Mouse (Mus musculus) lung, embryonic 16.5 days (tissue): ENCODE results near the gene Eva1c. TPM values are rescaled to one million over a fixed set of nuclear protein-coding genes. Genes with fewer than 3 reads are reported as not detected.

Experiments
- ATAC-seq: fragments of 200-750 bp; cut with Nextera tagmentation; 2 replicates; pipeline ENCODE4 v1.8.0; 2017; ENCODE audit warnings: low read depth, mild to moderate bottlenecking, moderate library complexity
- H3K27ac ChIP-seq: fragments of 300-500 bp; sonication (generic); 2 replicates; pipeline ENCODE4 v1.5.1; 2014; ENCODE audit warnings: mild to moderate bottlenecking, control low read depth, low read length
- H3K27me3 ChIP-seq: fragments of 300-500 bp; sonication (generic); 2 replicates; pipeline ENCODE4 v1.6.1; 2014; ENCODE audit warnings: low read depth, low read length, mixed read lengths; ENCODE audit not compliant: control insufficient read depth, insufficient read depth
- H3K36me3 ChIP-seq: fragments of 300-500 bp; sonication (generic); 2 replicates; pipeline ENCODE4 v1.6.1; 2014; ENCODE audit warnings: low read length; ENCODE audit not compliant: control insufficient read depth, insufficient read depth
- H3K4me1 ChIP-seq: fragments of 300-500 bp; sonication (generic); replicated peaks from 2 replicates; pipeline ENCODE4 v1.6.1; 2014; ENCODE audit warnings: low read length, mixed read lengths; ENCODE audit not compliant: control insufficient read depth, insufficient read depth
- H3K4me2 ChIP-seq: fragments of 300-500 bp; sonication (generic); 2 replicates; pipeline ENCODE4 v1.6.1; 2014; ENCODE audit warnings: low read depth, low read length, control low read depth
- H3K4me3 ChIP-seq: fragments of 300-500 bp; sonication (generic); 2 replicates; pipeline ENCODE4 v1.5.1; 2014; ENCODE audit warnings: mild to moderate bottlenecking, low read length, control low read depth
- H3K9ac ChIP-seq: fragments of 300-500 bp; sonication (generic); 2 replicates; pipeline ENCODE4 v1.6.1; 2014; ENCODE audit warnings: low read length, control low read depth
- H3K9me3 ChIP-seq: fragments of 300-500 bp; sonication (generic); 2 replicates; pipeline ENCODE4 v1.6.1; 2016; ENCODE audit warnings: low read length; ENCODE audit not compliant: control insufficient read depth
- WGBS: fragments of 180-500 bp; shearing (Covaris S2); extraction: QIAGEN DNeasy Blood & Tissue Kit; methylation state at CpG from one replicate; pipeline ENCODE4 v1.1.7; 2014; 5-methylcytosine and 5-hydroxymethylcytosine counted together
- polyA plus RNA-seq: library from polyadenylated mRNA; unstranded; fragments of >200 nt; fragmentation: Nextera tagmentation; extraction: Ambion mirVana; gene quantifications from 2 replicates; pipeline ENCODE4 v1.2.1, GENCODE M21; 2015

Gene Eva1c
- polyA plus RNA-seq, 1 experiment from 2014 or later: 4.6 TPM

GRCm38 (mm10) chr16:90933534-90934176 is 107.1 kb downstream of the Eva1c start:
- H3K36me3 ChIP-seq: peaks cover 6% of the 10 kb centered on the region; the same call in 1 of the 2 replicates
- peak overlapping the region; percentile 85 for H3K27ac ChIP-seq
- WGBS: 25% methylated on average over 13 of the region's 13 CpGs
- H3K4me3 ChIP-seq: peak overlapping the region; percentile 84
- H3K4me2 ChIP-seq: peak overlapping the region; percentile 69
- H3K27me3 ChIP-seq: no peaks in the 10 kb centered on the region
- no peaks in the 10 kb centered on the region for H3K9me3 ChIP-seq
- peak overlapping the region; percentile 89 for H3K9ac ChIP-seq
- peaks cover 5% of the 10 kb centered on the region; the same call in 1 of the 2 replicates for H3K4me1 ChIP-seq
- no peak for ATAC-seq

GRCm38 (mm10) chr16:90934193-90934686 is 107.7 kb downstream of the Eva1c start:
- peak; percentile 56 for ATAC-seq

DNA sequence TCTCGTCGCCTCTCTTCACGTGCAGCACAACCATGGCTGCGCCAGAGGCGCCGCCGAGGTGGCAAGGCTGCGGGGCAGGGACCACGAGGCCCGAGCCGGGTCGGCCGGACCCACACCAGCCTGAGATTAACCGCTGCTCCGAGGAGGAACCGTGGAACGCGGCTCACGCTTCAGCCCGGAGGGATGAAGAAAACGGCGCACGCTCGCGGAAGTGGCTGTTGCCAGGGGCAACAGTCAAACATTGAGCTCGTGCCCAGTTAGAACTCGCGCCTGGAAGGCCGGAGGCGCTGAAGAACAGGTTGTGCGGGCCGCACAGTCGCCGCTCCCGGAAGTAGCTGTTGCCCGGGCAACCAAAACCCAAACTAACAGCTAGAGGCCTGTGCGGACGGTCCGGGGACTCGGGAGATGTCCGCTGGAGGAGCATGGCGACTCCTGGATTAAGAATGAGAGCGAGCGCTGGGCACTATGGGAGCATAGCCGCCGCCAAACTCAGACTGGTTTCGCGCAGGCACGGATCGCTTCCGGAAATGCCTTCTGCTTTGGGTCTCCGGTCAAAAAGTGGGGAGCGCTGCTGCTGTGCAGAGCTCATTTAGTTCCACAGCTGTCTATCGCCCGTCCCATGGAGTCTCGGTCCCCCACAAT is 108.3 kb downstream of the Eva1c start, which contains the start of gene Cfap298:
TSS of gene Cfap298 (minus strand) at position 428 of the 642 bp plus-strand sequence.
- Histone ChIP-seq H3K4me3 (peak within 1 kb of the TSS; percentile 84), H3K4me1 (peaks cover 5% of the 10 kb centered on the region; the same call in 1 of the 2 replicates), H3K36me3 (peaks cover 6% of the 10 kb centered on the region; the same call in 1 of the 2 replicates), H3K4me2 (peak within 1 kb of the TSS; percentile 79), H3K27me3 (no peaks in the 10 kb centered on the region), H3K9ac (peak within 1 kb of the TSS; percentile 89), H3K27ac (peak within 1 kb of the TSS; percentile 85), H3K9me3 (no peaks in the 10 kb centered on the region)
- WGBS: under 1% methylated on average over 56 of the region's 56 CpGs
- ATAC-seq: peak; percentile 98

More at GRCm38 (mm10) chr16:90934193-90934686, 107.7 kb downstream of the Eva1c start:
- Histone ChIP-seq H3K27ac (peak overlapping the region; percentile 85), H3K27me3 (no peaks in the 10 kb centered on the region), H3K4me3 (peak overlapping the region; percentile 84), H3K9ac (peak overlapping the region; percentile 89), H3K9me3 (no peaks in the 10 kb centered on the region), H3K4me2 (peak overlapping the region; percentile 69), H3K36me3 (peaks cover 6% of the 10 kb centered on the region; the same call in 1 of the 2 replicates), H3K4me1 (peaks cover 5% of the 10 kb centered on the region; the same call in 1 of the 2 replicates)
- WGBS: 0% methylated on average over 38 of the region's 38 CpGs

DNA sequence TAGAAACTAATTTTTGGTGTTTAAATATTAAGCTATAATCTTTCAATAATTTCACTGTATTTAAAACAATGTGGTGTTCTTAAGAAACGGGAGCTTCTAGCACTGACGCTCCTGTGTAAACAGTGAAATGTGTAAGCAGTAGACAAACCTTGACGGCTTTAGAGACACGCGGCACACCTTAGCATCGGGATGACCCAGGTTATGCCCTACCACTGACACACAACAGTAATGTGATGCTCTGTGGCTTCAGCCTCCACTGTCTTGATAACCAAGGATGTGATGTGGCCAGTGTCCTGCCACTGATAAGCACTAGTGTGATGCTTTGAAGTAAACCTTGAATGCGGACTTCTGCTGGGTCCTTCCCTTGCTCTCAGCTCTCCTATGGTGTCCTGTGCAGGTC is 114.7 kb downstream of the Eva1c start:
- WGBS: 79% methylated on average over 7 of the region's 7 CpGs
- Histone ChIP-seq H3K4me2 (no peak overlapping the region), H3K27me3 (no peaks in the 10 kb centered on the region), H3K4me3 (no peak overlapping the region), H3K9me3 (no peaks in the 10 kb centered on the region), H3K4me1 (no peaks in the 10 kb centered on the region), H3K9ac (no peak overlapping the region), H3K36me3 (peaks cover 11% of the 10 kb centered on the region), H3K27ac (no peak overlapping the region)
- ATAC-seq: no peak

DNA sequence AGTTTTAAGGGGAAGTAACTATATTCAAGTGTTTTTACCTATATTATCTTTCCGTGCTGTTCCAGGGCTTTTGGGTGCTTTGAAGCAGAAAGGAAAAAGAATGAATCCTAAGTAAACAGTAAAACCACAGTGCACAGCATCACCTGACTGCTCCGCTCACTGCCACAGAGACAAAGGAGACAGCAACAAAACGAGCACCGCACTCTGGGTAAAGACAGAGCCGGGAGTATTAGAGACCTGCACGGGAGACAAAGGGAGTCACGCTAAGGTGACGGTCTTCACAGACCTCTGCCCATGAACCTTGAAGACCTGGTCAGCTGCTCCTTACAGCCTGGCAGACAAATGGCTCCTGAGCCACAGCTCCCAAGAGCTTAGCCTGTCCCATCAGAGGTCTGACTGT is 120.5 kb downstream of the Eva1c start:
- no peak overlapping the region for H3K9ac ChIP-seq
- no peaks in the 10 kb centered on the region for H3K9me3 ChIP-seq
- H3K27ac ChIP-seq: no peak overlapping the region
- peaks cover 9% of the 10 kb centered on the region; the same call in 1 of the 2 replicates for H3K36me3 ChIP-seq
- H3K4me2 ChIP-seq: no peak overlapping the region
- ATAC-seq: no peak
- H3K4me3 ChIP-seq: no peak overlapping the region
- WGBS: 78% methylated on average over 8 of the region's 8 CpGs
- H3K4me1 ChIP-seq: 0 out of 2 replicates have a peak, but pooled peaks cover 2% of the 10 kb centered on the region
- H3K27me3 ChIP-seq: no peaks in the 10 kb centered on the region

GRCm38 (mm10) chr16:90950354-90950963 is 123.9 kb downstream of the Eva1c start:
- Histone ChIP-seq H3K36me3 (peaks cover 2% of the 10 kb centered on the region; the same call in 1 of the 2 replicates), H3K9me3 (no peaks in the 10 kb centered on the region), H3K9ac (no peak overlapping the region), H3K27ac (peak overlapping the region; percentile 38), H3K4me3 (no peak overlapping the region), H3K27me3 (no peaks in the 10 kb centered on the region), H3K4me1 (0 out of 2 replicates have a peak, but pooled peaks cover 2% of the 10 kb centered on the region), H3K4me2 (peak overlapping the region; percentile 10; the same call in 1 of the 2 replicates)
- 43% methylated on average over 17 of the region's 17 CpGs for WGBS
- peak; percentile 77 for ATAC-seq

DNA sequence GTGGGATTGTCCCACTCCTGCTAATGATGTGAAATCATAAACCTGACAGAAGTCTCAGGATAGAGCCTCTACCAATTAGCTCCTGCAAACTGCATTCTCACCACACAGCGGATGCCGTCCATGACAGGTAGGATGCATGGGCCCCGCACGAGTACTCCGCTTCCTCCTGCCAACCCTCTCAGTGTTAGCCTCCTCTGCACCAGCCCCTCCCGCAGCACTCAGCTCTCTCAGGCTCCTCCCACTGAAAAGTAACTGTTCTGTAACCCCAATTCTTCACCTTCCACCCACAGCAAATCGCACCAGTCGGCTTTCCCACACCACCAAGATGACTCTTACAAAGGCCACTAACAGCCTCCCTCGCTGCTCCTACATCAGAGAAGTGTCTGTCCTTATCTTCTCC is 126.6 kb downstream of the Eva1c start:
- ATAC-seq: no peak
- H3K4me2 ChIP-seq: no peak overlapping the region
- no peak overlapping the region for H3K4me3 ChIP-seq
- no peak overlapping the region for H3K9ac ChIP-seq
- no peaks in the 10 kb centered on the region for H3K9me3 ChIP-seq
- 78% methylated on average over 9 of the region's 9 CpGs for WGBS
- H3K36me3 ChIP-seq: peaks cover 2% of the 10 kb centered on the region; the same call in 1 of the 2 replicates
- H3K27ac ChIP-seq: no peak overlapping the region
- 0 out of 2 replicates have a peak, but pooled peaks cover 2% of the 10 kb centered on the region for H3K4me1 ChIP-seq
- no peaks in the 10 kb centered on the region for H3K27me3 ChIP-seq

DNA sequence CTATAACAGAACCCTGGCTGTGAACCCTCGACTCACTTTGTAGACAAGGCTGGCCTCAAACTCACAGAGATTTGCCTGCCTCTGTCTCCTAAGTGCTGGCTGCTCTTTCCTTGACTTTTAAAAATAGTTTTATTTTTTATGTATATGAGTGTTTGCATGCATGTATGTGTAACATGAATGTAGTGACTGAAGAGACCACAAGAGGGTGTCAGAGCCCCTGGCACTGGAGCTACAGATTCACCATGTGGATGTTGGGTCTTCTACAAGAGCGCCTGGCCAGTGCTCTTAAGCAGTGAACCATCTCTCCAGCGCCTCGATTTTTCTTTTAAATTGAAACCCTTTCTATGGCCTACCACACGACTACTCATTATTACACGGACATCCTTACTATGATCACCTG is 127.3 kb downstream of the Eva1c start:
- H3K9ac ChIP-seq: no peak overlapping the region
- H3K36me3 ChIP-seq: peaks cover 2% of the 10 kb centered on the region
- no peaks in the 10 kb centered on the region for H3K27me3 ChIP-seq
- H3K4me2 ChIP-seq: no peak overlapping the region
- no peak overlapping the region for H3K4me3 ChIP-seq
- no peak for ATAC-seq
- WGBS: 88% methylated on average over 6 of the region's 6 CpGs
- H3K27ac ChIP-seq: no peak overlapping the region
- H3K9me3 ChIP-seq: no peaks in the 10 kb centered on the region
- H3K4me1 ChIP-seq: 0 out of 2 replicates have a peak, but pooled peaks cover 2% of the 10 kb centered on the region
